Mouse (Mus musculus): ENCODE measurements around the gene Tc2n.
A peak's percentile ranks its signal among the peaks of the same experiment; 100 is the strongest.
"Not testable (repeated sequence)": the region's sequence is repeated elsewhere in the genome, so short reads cannot be mapped to it uniquely, and the experiment has no call there.

Tc2n gene

GRCm38 (mm10) chr12:101718054-101718754, at the start of gene Tc2n:
Gene Tc2n, minus strand, starts transcription at chr12:101718523.
- peak; percentile 58 for DNase-seq (ENCODE audit: low spot score)

- DNase-seq (ENCODE audit: low spot score): no peak
Observed at GRCm38 (mm10) chr12:101767306-101768053, 49.2 kb upstream of the Tc2n start.

GRCm38 (mm10) chr12:101766228-101766852, 48.0 kb upstream of the Tc2n start:
- no peak for DNase-seq (ENCODE audit: low spot score)

- no peak for DNase-seq (ENCODE audit: low spot score)
Observed at GRCm38 (mm10) chr12:101764870-101765269, 46.5 kb upstream of the Tc2n start.

- no peak for DNase-seq (ENCODE audit: low spot score)
Observed at GRCm38 (mm10) chr12:101763065-101763464, 44.7 kb upstream of the Tc2n start.

- no peak for DNase-seq (ENCODE audit: low spot score)
Observed at GRCm38 (mm10) chr12:101762054-101762453, 43.7 kb upstream of the Tc2n start.

GRCm38 (mm10) chr12:101759440-101760045, 41.2 kb upstream of the Tc2n start:
- DNase-seq (ENCODE audit: low spot score): no peak

GRCm38 (mm10) chr12:101758698-101759097, 40.4 kb upstream of the Tc2n start:
- no peak for DNase-seq (ENCODE audit: low spot score)

GRCm38 (mm10) chr12:101742375-101742774, 24.1 kb upstream of the Tc2n start:
- no peak for DNase-seq (ENCODE audit: low spot score)

GRCm38 (mm10) chr12:101740486-101740885, 22.2 kb upstream of the Tc2n start:
- no peak for DNase-seq (ENCODE audit: low spot score)

GRCm38 (mm10) chr12:101740045-101740444, 21.7 kb upstream of the Tc2n start:
- DNase-seq (ENCODE audit: low spot score): no peak

GRCm38 (mm10) chr12:101718755-101719150, 430 bp upstream of the Tc2n start:
- no peak for DNase-seq (ENCODE audit: low spot score)

- no peak for DNase-seq (ENCODE audit: low spot score)
Observed at GRCm38 (mm10) chr12:101699176-101699575, 19.1 kb downstream of the Tc2n start.

GRCm38 (mm10) chr12:101696521-101696920, 21.8 kb downstream of the Tc2n start:
- DNase-seq (ENCODE audit: low spot score): no peak

- no peak for DNase-seq (ENCODE audit: low spot score)
Observed at GRCm38 (mm10) chr12:101680538-101680937, 37.8 kb downstream of the Tc2n start.

GRCm38 (mm10) chr12:101667502-101667901, 50.8 kb downstream of the Tc2n start:
- DNase-seq (ENCODE audit: low spot score): no peak

- DNase-seq (ENCODE audit: low spot score): no peak
Observed at GRCm38 (mm10) chr12:101633137-101633536, 85.2 kb downstream of the Tc2n start.

- DNase-seq (ENCODE audit: low spot score): not testable (repeated sequence)
Observed at GRCm38 (mm10) chr12:101606622-101607021, 111.7 kb downstream of the Tc2n start.

All from ovary, postnatal 10 days (tissue).